Mouse (Mus musculus): ENCODE data around the gene Syngap1. TPM values are rescaled to one million over a fixed set of nuclear protein-coding genes. Genes with fewer than 3 reads are reported as not detected.
A peak's percentile ranks its signal among the peaks of the same experiment; 100 is the strongest.
"Not testable (repeated sequence)": the region's sequence is repeated elsewhere in the genome, so short reads cannot be mapped to it uniquely, and the experiment has no call there.

Syngap1 gene
- total RNA-seq, 2 experiments from 2014 or later: 29.7 to 37.1 TPM

- no peak for DNase-seq (ENCODE audit: low spot score in 2 of 2)
These were observed 12.1 kb downstream of the Syngap1 start for GRCm38 (mm10) chr17:26953201-26953600.

GRCm38 (mm10) chr17:26953726-26954125 is 12.7 kb downstream of the Syngap1 start:
- no peak for DNase-seq (ENCODE audit: low spot score in 2 of 2)

DNA sequence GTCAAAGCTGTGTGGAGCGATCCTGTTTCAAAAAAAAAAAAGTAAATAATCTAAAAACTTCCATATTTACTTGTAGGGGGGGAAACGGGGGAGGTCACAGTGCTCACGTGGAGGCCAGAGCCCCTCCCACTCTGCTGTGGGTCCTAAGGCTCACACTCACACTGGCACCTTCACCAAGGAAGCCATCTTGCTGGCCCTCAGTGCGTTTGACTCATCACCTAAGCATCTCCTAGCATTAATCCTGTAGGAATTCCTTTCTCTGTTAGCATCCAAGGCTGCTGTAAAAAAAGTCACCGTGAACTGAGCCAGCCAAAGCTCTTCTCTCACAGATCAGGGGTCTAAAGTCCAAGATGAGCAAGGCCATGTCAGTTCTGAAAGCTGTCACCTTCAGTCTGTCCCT is 15.3 kb downstream of the Syngap1 start:
- DNase-seq (ENCODE audit: low spot score in 2 of 2): no peak

- no peak for DNase-seq (ENCODE audit: low spot score in 2 of 2)
These were observed 15.8 kb downstream of the Syngap1 start for GRCm38 (mm10) chr17:26956895-26957294.

GRCm38 (mm10) chr17:26957872-26958271 is 16.8 kb downstream of the Syngap1 start:
- DNase-seq (ENCODE audit: low spot score in 2 of 2): no peak

GRCm38 (mm10) chr17:26958880-26959279 is 17.8 kb downstream of the Syngap1 start:
- no peak for DNase-seq (ENCODE audit: low spot score in 2 of 2)

DNA sequence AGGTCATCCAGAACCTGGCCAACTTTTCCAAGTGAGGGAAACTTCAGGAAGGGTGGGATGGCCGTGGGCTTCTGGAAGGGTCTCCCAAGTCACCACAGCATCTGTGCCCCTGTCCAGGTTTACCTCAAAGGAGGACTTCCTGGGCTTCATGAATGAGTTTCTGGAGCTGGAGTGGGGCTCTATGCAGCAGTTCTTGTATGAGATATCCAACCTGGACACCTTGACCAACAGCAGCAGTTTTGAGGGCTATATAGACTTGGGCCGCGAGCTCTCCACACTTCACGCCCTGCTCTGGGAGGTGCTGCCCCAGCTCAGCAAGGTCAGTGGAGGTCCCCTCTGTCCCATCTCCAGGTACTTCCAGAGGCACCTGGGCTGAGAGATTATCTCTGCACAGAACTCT is 18.8 kb downstream of the Syngap1 start:
- DNase-seq (ENCODE audit: low spot score in 2 of 2): no peak

DNA sequence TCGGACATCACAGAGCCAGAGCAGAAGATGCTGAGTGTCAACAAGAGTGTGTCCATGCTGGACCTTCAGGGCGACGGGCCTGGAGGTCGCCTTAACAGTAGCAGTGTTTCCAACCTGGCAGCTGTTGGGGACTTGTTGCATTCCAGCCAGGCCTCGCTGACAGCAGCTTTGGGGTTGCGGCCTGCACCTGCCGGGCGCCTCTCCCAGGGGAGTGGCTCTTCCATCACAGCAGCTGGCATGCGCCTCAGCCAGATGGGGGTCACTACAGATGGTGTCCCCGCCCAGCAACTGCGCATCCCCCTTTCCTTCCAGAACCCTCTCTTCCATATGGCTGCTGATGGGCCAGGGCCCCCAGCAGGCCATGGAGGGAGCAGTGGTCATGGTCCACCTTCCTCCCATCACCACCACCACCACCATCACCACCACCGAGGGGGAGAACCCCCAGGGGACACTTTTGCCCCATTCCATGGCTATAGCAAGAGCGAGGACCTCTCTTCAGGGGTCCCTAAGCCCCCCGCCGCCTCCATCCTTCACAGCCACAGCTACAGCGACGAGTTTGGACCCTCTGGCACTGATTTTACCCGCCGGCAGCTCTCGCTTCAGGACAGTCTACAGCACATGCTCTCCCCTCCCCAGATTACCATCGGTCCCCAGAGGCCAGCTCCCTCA is 20.7 kb downstream of the Syngap1 start:
- no peak for DNase-seq (ENCODE audit: low spot score in 2 of 2)

DNA sequence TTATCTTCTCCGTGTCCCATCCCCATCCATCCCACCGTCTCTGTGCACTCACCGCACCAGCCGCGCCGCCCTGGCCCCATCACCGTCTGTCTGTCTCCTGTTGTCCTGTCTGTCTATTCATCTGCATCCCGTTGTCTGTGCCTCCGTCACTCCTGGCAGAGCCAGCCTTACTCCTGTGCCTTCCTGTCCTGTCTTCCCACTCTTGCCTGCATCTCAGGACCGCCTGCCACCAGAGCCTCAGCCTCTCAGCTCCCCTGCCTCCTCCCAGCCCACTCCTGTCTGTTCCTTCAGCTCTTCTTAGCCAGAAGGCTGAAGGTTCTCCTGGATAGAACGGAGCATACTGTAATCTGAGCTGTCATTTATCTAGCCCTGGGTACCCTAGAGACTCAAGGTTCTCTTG is 25.9 kb downstream of the Syngap1 start:
- no peak for DNase-seq (ENCODE audit: low spot score in 2 of 2)

DNA sequence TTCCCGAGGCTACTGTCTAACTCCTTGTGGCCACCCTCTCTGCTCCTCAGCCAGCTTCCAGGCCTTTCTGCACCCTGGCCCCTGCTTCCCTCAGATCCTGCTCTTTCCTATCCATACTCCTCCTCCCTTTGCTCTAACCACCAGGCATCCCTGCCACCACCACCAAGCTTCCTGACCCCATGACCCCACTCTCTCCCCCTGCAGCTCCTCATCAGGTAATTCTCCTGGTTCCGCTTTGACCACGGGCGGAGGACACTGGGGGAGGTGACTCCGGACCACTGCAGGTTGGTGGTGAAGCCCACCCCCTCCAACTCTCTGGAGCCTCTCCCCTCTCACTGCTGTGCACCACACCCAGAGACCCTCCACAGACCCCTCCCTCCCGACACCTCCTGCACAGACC is 26.4 kb downstream of the Syngap1 start:
- no peak for DNase-seq (ENCODE audit: low spot score in 2 of 2)

DNA sequence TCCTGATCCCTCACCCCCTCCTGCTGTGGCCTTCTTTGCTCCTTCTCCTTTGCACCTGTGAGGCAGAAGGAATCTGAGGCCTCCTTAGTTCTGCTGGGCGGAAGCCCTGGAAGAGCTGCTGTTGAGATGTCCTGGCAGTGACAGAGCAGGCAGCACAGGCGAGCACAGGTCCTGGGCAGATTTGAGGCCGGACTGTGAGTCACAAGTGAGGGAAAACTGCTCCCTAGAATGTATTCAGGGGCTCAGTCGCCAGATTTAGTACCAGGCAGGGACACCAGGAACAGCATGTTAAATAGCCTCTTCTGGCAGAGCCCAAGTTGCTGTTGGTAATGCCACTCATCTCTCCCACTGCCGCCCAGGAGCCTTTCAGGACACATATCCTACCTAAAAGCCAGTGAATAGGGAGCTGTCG is 27.2 kb downstream of the Syngap1 start:
- DNase-seq (ENCODE audit: low spot score in 2 of 2): no peak

DNA sequence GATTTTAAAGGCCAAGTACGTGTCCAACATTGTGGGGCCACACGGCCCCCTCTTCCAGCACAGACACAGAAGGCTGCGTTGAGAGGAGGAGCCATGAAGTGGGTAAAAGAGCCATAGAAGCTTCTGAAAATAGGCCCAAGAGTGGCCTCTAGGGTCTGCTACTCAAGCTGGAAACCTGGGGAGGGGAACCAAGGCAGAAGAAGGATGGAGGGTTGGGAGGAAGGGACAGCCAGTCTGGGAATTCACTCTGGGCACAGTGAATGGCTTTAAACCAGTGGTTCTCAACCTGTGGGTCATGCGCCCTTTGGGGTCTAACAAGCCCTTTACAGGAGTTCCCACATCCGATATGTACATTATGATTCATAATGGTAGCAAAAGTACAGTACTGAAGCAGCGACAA is 28.2 kb downstream of the Syngap1 start:
- DNase-seq (ENCODE audit: low spot score in 2 of 2): no peak

- no peak for DNase-seq (ENCODE audit: low spot score in 2 of 2)
These were observed 29.2 kb downstream of the Syngap1 start for GRCm38 (mm10) chr17:26970221-26970620.

- DNase-seq (ENCODE audit: low spot score in 2 of 2): no peak
These were observed 30.3 kb downstream of the Syngap1 start for GRCm38 (mm10) chr17:26971247-26971905.

GRCm38 (mm10) chr17:26972107-26972506 is 31.1 kb downstream of the Syngap1 start:
- DNase-seq (ENCODE audit: low spot score in 2 of 2): no peak

GRCm38 (mm10) chr17:26972703-26973574 is 31.9 kb downstream of the Syngap1 start, which contains the start of gene Zbtb9:
Zbtb9 (plus strand) TSS chr17:26973167.
- DNase-seq (ENCODE audit: low spot score in 2 of 2): peak; percentile 92 to 93

DNA sequence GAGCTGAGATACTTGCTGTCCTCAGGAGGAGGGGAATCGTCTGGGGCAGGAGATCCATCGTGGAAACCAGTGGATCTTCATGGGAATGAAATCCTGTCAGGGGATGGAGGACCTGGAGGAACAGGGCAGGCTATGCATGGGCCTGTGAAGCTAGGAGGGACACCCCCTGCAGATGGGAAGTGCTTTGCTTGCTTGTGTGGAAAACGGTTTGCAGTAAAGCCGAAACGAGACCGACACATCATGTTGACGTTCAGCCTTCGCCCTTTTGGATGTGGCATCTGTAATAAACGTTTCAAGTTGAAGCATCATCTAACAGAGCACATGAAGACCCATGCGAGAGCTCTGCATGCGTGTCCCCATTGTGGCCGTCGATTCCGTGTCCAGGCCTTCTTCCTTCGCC is 33.5 kb downstream of the Syngap1 start:
- no peak for DNase-seq (ENCODE audit: low spot score in 2 of 2)

DNA sequence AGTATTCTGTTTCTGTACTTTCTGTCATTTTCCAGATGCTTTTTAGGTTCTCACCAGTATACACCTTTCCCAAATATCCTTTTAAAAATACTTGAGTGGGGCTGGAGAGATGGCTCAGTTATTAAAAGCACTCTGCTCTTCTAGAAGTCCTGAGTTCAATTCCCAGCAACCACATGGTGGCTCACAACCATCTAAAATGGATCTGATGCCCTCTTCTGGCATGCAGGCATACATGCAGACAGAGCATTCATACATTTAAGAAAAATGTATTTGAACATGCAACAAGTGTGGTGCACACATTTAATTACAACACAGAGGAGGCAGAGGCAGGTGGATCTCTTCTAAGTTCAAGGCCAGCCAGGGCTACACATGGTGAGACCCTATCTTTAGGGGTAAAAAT is 34.4 kb downstream of the Syngap1 start:
- no peak for DNase-seq (ENCODE audit: low spot score in 2 of 2)

GRCm38 (mm10) chr17:26977354-26977753 is 36.3 kb downstream of the Syngap1 start:
- not testable (repeated sequence) for DNase-seq (ENCODE audit: low spot score in 2 of 2)

DNA sequence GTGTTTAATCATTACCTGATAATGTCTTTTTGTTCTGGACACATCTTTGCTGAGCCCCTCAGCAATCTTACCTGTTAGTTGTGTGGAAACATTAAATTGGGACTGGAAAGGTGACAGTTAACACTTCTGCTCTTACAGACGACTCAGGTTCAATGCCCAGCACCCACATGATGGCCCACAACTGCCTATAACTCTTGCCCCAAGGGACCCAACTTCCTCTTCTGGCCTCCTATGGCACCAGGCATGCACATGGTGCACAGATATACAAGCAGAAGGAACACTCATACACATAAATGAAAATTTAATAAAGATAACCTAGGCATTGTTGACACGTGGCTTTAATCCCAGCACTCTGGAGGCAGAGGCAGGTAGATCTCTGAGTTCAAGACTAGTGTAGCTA is 38.4 kb downstream of the Syngap1 start:
- DNase-seq (ENCODE audit: low spot score in 2 of 2): no peak

DNA sequence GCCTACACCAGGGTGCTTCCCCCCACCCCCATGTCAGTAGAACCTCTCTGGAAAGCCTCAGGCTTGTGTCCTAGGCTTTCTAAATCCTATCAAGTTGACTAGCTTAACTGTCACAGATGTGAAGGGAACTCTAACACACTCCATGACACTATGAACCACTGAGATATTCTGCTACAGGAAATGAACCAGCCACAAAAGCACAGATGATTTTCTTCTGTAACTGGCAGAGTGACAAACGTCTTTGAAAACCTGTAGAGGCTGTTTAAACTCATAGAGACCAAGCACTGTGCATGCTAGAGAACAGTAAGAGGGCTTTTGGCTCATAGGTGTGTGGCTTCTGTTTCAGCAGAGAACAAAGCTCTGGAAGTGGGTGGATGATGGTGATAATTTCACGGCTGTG is 40.0 kb downstream of the Syngap1 start:
- no peak for DNase-seq (ENCODE audit: low spot score in 2 of 2)

DNA sequence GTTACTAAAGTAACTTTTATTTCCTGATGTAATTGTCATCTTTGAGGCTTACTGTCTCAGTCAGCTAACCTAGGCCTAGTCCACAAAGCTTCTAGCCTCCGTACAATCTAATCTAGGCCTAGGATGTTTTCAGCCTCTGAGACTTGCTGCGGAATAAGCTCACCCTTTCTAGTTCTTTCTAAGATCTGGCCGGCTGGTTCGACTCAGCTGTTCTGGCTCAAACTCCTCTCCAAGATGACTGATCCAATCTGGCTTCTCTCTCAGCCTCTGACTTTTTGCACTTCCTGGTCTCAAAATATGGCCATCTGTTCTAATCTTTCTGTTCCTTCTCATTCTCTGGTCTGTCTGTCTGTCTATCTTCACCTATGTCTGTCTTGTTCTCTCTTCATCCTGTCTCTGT is 42.3 kb downstream of the Syngap1 start:
- DNase-seq (ENCODE audit: low spot score in 2 of 2): no peak
